Mouse (Mus musculus): ENCODE measurements around the gene Olfr645. TPM values are rescaled to one million over a fixed set of nuclear protein-coding genes. Genes with fewer than 3 reads are reported as not detected.

The Olfr645 gene
- polyA plus RNA-seq (2012) = not detected in 2 replicates

DNA sequence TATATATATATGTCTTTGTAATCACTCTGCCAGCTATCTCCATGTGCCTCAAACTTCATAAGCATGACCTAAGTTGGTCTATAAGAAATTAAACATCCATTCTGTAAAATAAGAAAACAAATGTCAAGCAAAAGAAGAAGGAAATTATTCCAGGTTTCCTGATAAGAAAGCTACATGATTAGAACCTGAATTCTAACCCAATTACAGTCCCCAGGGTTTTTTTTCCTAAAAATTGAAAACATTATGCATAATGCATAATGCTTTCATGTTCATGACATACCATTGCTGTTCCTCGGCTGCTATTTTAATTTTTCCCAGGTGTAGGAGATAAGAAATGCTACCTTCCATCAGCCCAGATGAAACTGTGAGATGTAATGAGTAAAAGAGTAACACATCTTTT, at the start of gene Olfr645:
Gene Olfr645, minus strand, starts transcription at position 101 of the 400 bp plus-strand sequence.
- no peak for TF ChIP-seq GATA1 (IDR thresholded peaks at IDR 0.05; ENCODE audit: low read length)

DNA sequence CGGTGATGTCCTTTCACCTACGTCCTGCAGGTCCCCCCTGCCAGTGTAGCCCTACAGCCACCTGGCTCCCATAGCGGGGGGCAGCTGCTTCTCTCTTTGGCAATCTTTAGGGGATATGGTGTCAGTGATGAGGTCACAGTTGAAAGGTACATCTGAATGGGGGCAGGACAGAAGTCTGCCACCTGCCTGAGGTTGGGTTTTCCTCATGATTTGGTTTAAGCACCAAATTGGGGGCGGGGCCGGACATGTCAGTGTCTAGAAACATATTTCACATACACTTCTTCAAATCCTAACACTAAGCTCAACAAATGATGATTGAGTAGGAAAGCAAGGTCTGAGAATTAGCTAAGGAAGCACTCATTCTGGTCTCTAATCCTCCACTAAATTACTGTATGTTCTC, 44.5 kb upstream of the Olfr645 start, which contains the start of gene Ubqln5:
Gene Ubqln5, minus strand, starts transcription at position 101 of the 400 bp plus-strand sequence.
- TF ChIP-seq GATA1 (IDR thresholded peaks at IDR 0.05; ENCODE audit: low read length) = no peak

DNA sequence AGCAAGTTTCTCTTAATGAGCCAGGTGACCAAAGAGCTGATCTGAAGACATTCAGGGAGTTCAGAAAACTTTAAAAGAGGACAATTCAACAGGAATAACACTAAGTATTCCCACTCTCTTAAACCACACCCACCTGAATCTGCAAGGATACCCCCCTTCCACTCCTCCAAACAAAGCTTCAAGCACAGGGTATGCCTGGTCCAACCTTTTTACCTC, 19.4 kb upstream of the Olfr645 start, which contains the start of gene Olfr646:
Gene Olfr646, plus strand, starts transcription at position 117 of the 216 bp plus-strand sequence.
- TF ChIP-seq GATA1 (IDR thresholded peaks at IDR 0.05; ENCODE audit: low read length) = no peak

DNA sequence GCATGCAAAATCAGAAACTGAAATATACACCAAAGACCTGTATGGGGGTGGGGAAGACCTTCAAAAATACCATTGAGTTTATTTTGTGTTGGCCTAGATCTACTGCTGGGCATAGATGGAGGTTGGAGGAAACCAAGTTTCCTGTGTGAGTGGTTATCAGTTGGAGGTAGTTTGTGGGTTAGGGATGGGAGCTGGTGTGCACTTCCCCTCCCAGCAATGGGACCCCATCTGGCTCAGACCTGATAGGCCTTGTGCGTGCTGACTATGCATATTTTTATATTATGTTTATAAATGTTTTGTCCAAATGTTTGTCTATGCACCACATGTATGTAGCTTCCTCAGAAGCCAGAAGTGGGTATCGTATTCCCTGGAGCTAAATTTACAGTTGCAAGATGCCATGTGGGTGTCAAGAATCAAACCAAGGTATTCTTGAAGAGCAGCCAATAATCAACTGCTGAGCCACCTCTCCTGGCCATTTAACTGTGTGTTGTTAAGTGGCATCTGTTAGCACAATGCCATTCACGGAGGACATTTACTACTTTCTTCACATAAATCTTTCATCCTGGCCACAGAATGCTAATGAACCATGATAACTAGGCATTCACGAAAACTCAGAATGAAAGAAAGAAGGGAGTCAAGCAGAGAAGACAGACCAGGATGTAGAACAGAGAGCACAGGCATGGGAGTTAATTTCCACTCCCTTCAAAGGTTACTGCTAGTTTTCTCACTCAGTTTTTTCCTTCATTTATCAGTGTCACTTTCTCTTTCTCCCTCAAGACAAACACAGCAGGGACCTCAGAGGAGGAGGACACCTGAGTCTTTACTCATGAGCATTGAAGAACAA, 18.9 kb upstream of the Olfr645 start:
- TF ChIP-seq GATA1 (IDR thresholded peaks at IDR 0.05; ENCODE audit: low read length) = no peak

DNA sequence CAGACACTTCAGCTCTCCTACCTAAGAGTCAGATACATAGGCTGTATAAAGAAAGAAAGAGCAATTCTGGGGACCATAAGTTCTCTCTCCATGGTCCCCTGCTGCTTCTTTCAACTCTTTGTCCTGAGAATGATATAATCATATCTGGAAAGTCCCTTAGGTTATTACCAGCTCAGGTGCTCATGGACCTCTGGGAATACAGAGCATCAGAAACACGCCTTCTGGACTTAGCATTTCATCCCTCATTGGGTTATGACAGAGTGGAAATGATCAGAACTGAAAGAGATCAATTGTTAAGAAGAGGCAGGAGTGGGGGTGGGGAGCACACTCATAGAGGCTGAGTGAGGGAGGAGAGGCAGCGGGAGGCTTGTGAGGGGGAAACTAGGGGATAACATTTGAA, 13.5 kb downstream of the Olfr645 start, which contains the start of gene Olfr644:
Gene Olfr644, minus strand, starts transcription at position 101 of the 400 bp plus-strand sequence.
- no peak for TF ChIP-seq GATA1 (IDR thresholded peaks at IDR 0.05; ENCODE audit: low read length)

DNA sequence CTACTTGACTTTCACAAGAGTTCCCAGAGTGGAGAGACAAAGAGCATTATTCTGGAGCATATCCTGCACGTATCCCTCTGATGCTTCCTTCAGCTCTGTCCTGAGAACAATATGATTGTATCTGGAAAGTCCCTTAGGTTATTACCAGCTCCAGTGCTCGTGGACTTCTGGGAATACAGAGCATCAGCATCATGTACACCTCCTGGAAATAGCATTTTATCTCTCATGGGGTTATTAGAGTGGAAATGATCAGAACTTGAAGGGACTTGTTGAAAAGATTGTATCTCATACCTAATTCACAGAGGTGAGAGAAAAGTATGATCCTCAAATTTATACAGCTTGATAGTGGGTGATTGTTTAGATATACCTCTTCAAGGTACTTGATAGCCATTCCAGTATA, 23.9 kb downstream of the Olfr645 start, which contains the start of gene 4930516K23Rik:
Gene 4930516K23Rik, minus strand, starts transcription at position 101 of the 400 bp plus-strand sequence.
- TF ChIP-seq GATA1 (IDR thresholded peaks at IDR 0.05; ENCODE audit: low read length) = no peak

DNA sequence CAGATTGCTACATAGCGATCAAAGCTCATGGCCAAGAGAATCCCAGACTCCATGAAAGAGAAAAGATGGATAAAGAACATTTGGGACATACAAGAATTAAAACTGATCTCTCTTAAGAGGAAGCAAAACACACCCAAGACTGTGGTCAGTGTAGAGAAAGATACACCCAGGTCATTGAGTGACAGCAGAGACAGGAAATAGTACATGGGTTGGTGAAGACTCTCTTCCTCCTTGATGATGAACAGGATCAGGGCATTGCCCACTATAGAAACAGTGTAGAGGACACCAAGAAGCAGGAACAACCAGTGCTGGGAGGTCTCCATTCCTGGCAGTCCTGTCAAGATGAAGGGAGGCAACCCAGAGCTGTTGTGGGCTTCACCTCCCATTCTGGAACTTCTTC, 26.1 kb downstream of the Olfr645 start:
- TF ChIP-seq GATA1 (IDR thresholded peaks at IDR 0.05; ENCODE audit: low read length) = no peak

DNA sequence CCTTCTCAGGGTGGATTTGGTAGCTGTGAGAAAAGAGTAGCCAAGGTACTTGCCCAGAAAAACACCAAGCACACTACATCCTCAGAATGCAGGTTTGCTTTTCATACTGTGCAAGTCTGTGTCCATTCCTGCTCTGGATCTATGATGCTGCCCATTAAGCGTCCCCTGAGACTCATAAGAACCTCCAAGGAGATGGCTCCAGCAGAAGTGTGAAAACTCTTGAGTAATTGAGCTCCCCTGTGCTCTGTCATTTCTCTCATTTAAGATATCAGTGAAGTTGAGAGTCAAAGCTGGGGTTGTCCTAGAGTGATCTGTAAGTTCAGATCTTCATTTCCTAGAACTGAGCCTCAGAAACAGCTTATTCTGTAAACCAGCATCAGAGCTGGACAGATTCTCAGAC, 32.7 kb downstream of the Olfr645 start, which contains the start of gene Olfr642:
Gene Olfr642, minus strand, starts transcription at position 101 of the 400 bp plus-strand sequence.
- TF ChIP-seq GATA1 (IDR thresholded peaks at IDR 0.05; ENCODE audit: low read length) = no peak

DNA sequence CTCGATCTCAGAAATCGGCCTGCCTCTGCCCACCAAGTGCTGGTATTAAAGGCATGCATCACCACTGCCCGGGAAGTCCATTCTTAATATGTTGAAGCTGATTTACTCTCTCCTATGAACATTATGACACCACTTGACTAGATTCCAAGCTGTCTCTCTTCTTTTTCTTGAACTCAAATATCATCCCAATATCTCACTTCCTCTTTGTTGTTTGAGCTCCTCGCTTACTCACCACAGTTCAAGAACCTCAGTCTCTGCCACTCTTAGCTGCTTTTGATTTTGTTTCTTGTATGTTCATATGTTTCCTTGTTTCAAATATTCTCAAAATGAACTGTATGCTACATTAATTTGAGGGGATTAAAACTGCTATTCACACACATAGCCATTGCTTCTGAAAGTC, 34.5 kb downstream of the Olfr645 start:
- no peak for TF ChIP-seq GATA1 (IDR thresholded peaks at IDR 0.05; ENCODE audit: low read length)

DNA sequence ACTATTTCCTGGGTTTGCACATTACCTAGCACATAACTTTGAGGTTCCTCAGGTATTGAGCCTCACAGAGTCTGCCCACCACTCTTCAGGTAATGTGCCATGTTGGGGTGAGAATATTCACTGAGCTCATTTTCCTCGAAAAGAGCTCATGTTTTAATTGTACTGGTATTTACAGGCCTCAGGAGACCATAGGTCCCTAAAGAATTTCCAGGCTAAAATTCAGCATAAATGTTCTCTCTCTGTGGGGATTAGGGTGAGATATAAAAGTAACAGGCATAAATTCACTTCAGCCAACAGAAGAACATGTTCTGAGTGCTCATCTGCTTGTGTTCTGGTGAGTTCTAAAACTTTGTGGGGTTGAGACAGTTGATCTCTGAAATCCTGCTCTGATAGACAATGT, 50.1 kb downstream of the Olfr645 start, which contains the start of gene Olfr641:
Gene Olfr641, plus strand, starts transcription at position 301 of the 400 bp plus-strand sequence.
- TF ChIP-seq GATA1 (IDR thresholded peaks at IDR 0.05; ENCODE audit: low read length) = no peak

Other genes starting within 250 kb of the Olfr645 start
- gene Hbb-bh2, start 244.9 kb downstream of the Olfr645 start, polyA plus RNA-seq (2012) = not detected in 2 replicates
- gene Hbb-bh1, start 242.3 kb downstream of the Olfr645 start, polyA plus RNA-seq (2012) = not detected in 2 replicates
- gene Hbb-y, start 232.2 kb downstream of the Olfr645 start, polyA plus RNA-seq (2012) = not detected in 2 replicates
- gene Olfr66, start 199.2 kb downstream of the Olfr645 start, polyA plus RNA-seq (2012) = not detected in 2 replicates
- not detected in 2 replicates for gene Olfr64, start 191.0 kb downstream of the Olfr645 start, polyA plus RNA-seq (2012)
- not detected in 2 replicates for gene Olfr65, start 182.0 kb downstream of the Olfr645 start, polyA plus RNA-seq (2012)
- not detected in 2 replicates for gene Olfr631, start 156.6 kb downstream of the Olfr645 start, polyA plus RNA-seq (2012)
- not detected in 2 replicates for gene Olfr632, start 151.1 kb downstream of the Olfr645 start, polyA plus RNA-seq (2012)
- gene Olfr633, start 141.0 kb downstream of the Olfr645 start, polyA plus RNA-seq (2012) = not detected in 2 replicates
- gene Olfr635, start 114.3 kb downstream of the Olfr645 start, polyA plus RNA-seq (2012) = not detected in 2 replicates
- not detected in 2 replicates for gene Olfr638, start 86.7 kb downstream of the Olfr645 start, polyA plus RNA-seq (2012)
- gene Olfr639, start 68.2 kb downstream of the Olfr645 start, polyA plus RNA-seq (2012) = not detected in 2 replicates
- gene Olfr640, start 59.9 kb downstream of the Olfr645 start, polyA plus RNA-seq (2012) = not detected in 2 replicates
- gene Olfr641, start 50.0 kb downstream of the Olfr645 start, polyA plus RNA-seq (2012) = not detected in 2 replicates
- not detected in 2 replicates for gene Olfr642, start 32.8 kb downstream of the Olfr645 start, polyA plus RNA-seq (2012)
- not detected in 2 replicates for gene 4930516K23Rik, start 24.0 kb downstream of the Olfr645 start, polyA plus RNA-seq (2012)
- gene Olfr644, start 13.6 kb downstream of the Olfr645 start, polyA plus RNA-seq (2012) = not detected in 2 replicates
- not detected in 2 replicates for gene Olfr646, start 19.4 kb upstream of the Olfr645 start, polyA plus RNA-seq (2012)
- gene Ubqln5, start 44.4 kb upstream of the Olfr645 start, polyA plus RNA-seq (2012) = not detected in 2 replicates
- gene Olfr643, start 51.9 kb upstream of the Olfr645 start, polyA plus RNA-seq (2012) = not detected in 2 replicates
- gene Ubqln3, start 57.8 kb upstream of the Olfr645 start, polyA plus RNA-seq (2012) = not detected in 2 replicates
- not detected in 2 replicates for gene Ubqlnl, start 65.1 kb upstream of the Olfr645 start, polyA plus RNA-seq (2012)
- gene Olfm5, start 79.4 kb upstream of the Olfr645 start, polyA plus RNA-seq (2012) = not detected in 2 replicates
- not detected in 2 replicates for gene Olfr648, start 97.9 kb upstream of the Olfr645 start, polyA plus RNA-seq (2012)
- not detected in 2 replicates for gene Olfr649, start 110.5 kb upstream of the Olfr645 start, polyA plus RNA-seq (2012)
- gene Trim6, start 133.3 kb upstream of the Olfr645 start, polyA plus RNA-seq (2012) = not detected in 2 replicates
- 0.09 and 0.11 TPM in 2 replicates for gene Trim34a, start 159.0 kb upstream of the Olfr645 start, polyA plus RNA-seq (2012)
- gene Trim5, start 202.6 kb upstream of the Olfr645 start, polyA plus RNA-seq (2012) = not detected in 2 replicates
- not detected in 2 replicates for gene Trim12a, start 230.0 kb upstream of the Olfr645 start, polyA plus RNA-seq (2012)
- 0.09 and 0.14 TPM in 2 replicates for gene Trim34b, start 244.0 kb upstream of the Olfr645 start, polyA plus RNA-seq (2012)